Mouse (Mus musculus): ENCODE measurements around the gene Adk.

GRCm38 (mm10) chr14:21073981-21074380 lies 21.6 kb downstream of the Adk start:
- no peak for TF ChIP-seq POLR2A (IDR thresholded peaks at IDR 0.05; ENCODE audit: low read depth, low read length)
- TF ChIP-seq CTCF (IDR thresholded peaks at IDR 0.05; ENCODE audit: extremely low read depth, insufficient read depth, insufficient read length, insufficient replicate concordance) = no peak

Data from spleen, adult 2 months (tissue).